Mouse (Mus musculus): ENCODE measurements around the gene Necap2. TPM values are rescaled to one million over a fixed set of nuclear protein-coding genes. Genes with fewer than 3 reads are reported as not detected.

Gene Necap2
- total and polyA plus RNA-seq, 2 experiments from 2014 or later = 43.0 to 51.1 TPM

GRCm38 (mm10) chr4:141065123-141065522, 13.0 kb downstream of the Necap2 start:
- peak overlapping the region; percentile 35; the same call in 1 of the 2 replicates for H3K27ac ChIP-seq (ENCODE audit: low read depth, low read length)
- ATAC-seq = peak; percentile 68

GRCm38 (mm10) chr4:141064104-141064659, 14.0 kb downstream of the Necap2 start:
- Histone ChIP-seq H3K4me2 (ENCODE audit: low read depth) (no peak overlapping the region), H3K9me3 (ENCODE audit: low read length) (no peaks in the 10 kb centered on the region), H3K27me3 (ENCODE audit: insufficient read depth, low read length) (no peaks in the 10 kb centered on the region), H3K27ac (ENCODE audit: low read depth, low read length) (no peak overlapping the region), H3K9ac (no peak overlapping the region), H3K4me3 (ENCODE audit: low read depth, low read length) (no peak overlapping the region), H3K4me1 (ENCODE audit: insufficient read depth) (0 out of 2 replicates have a peak, but pooled peaks cover 5% of the 10 kb centered on the region), H3K36me3 (ENCODE audit: insufficient read depth) (peaks cover 36% of the 10 kb centered on the region)
- 85% methylated on average over 4 of the region's 4 CpGs for WGBS
- ATAC-seq = no peak
- no peak for TF ChIP-seq CTCF (IDR thresholded peaks at IDR 0.05; ENCODE audit: low read depth)
- DNase-seq = no peak

More at GRCm38 (mm10) chr4:141065123-141065522, 13.0 kb downstream of the Necap2 start:
- no peak overlapping the region for H3K9ac ChIP-seq
- TF ChIP-seq CTCF (IDR thresholded peaks at IDR 0.05; ENCODE audit: low read depth) = peak; percentile 99
- H3K4me2 ChIP-seq (ENCODE audit: low read depth) = no peak overlapping the region
- no peaks in the 10 kb centered on the region for H3K4me1 ChIP-seq (ENCODE audit: insufficient read depth)
- H3K9me3 ChIP-seq (ENCODE audit: low read length) = no peaks in the 10 kb centered on the region
- 3% methylated on average over 8 of the region's 8 CpGs for WGBS
- no peaks in the 10 kb centered on the region for H3K27me3 ChIP-seq (ENCODE audit: insufficient read depth, low read length)
- peak; percentile 93 for DNase-seq
- H3K4me3 ChIP-seq (ENCODE audit: low read depth, low read length) = no peak overlapping the region
- H3K36me3 ChIP-seq (ENCODE audit: insufficient read depth) = peaks cover 45% of the 10 kb centered on the region

- WGBS = 3% methylated on average over 73 of the region's 77 CpGs
- H3K27ac ChIP-seq (ENCODE audit: low read depth, low read length) = peak within 1 kb of the TSS; percentile 96
- H3K9me3 ChIP-seq (ENCODE audit: low read length) = no peaks in the 10 kb centered on the region
- H3K27me3 ChIP-seq (ENCODE audit: insufficient read depth, low read length) = no peaks in the 10 kb centered on the region
- H3K4me2 ChIP-seq (ENCODE audit: low read depth) = peak within 1 kb of the TSS; percentile 88
- DNase-seq (peak; percentile 100), ATAC-seq (peak; percentile 93)
- H3K36me3 ChIP-seq (ENCODE audit: insufficient read depth) = peaks cover 1% of the 10 kb centered on the region; the same call in 1 of the 2 replicates
- peak within 1 kb of the TSS; percentile 83 for H3K9ac ChIP-seq
- H3K4me3 ChIP-seq (ENCODE audit: low read depth, low read length) = peak within 1 kb of the TSS; percentile 59
- peak; percentile 98 for TF ChIP-seq CTCF (IDR thresholded peaks at IDR 0.05; ENCODE audit: low read depth)
- 0 out of 2 replicates have a peak, but pooled peaks cover 5% of the 10 kb centered on the region for H3K4me1 ChIP-seq (ENCODE audit: insufficient read depth)
These were observed 17.5 kb downstream of the Necap2 start, which contains the start of gene Crocc for GRCm38 (mm10) chr4:141060426-141061301. Gene Crocc, minus strand, starts transcription at chr4:141060550.

GRCm38 (mm10) chr4:141059616-141060425, 18.3 kb downstream of the Necap2 start:
- no peak for DNase-seq
- 4% methylated on average over 32 of the region's 32 CpGs for WGBS
- H3K27ac ChIP-seq (ENCODE audit: low read depth, low read length) = peak overlapping the region; percentile 96
- ATAC-seq = no peak; the same call in 1 of the 2 replicates
- no peaks in the 10 kb centered on the region for H3K9me3 ChIP-seq (ENCODE audit: low read length)
- peak overlapping the region; percentile 83 for H3K9ac ChIP-seq
- H3K4me2 ChIP-seq (ENCODE audit: low read depth) = peak overlapping the region; percentile 88
- no peaks in the 10 kb centered on the region for H3K36me3 ChIP-seq (ENCODE audit: insufficient read depth)
- peak overlapping the region; percentile 59 for H3K4me3 ChIP-seq (ENCODE audit: low read depth, low read length)
- no peak for TF ChIP-seq CTCF (IDR thresholded peaks at IDR 0.05; ENCODE audit: low read depth)
- no peaks in the 10 kb centered on the region for H3K27me3 ChIP-seq (ENCODE audit: insufficient read depth, low read length)
- H3K4me1 ChIP-seq (ENCODE audit: insufficient read depth) = 0 out of 2 replicates have a peak, but pooled peaks cover 5% of the 10 kb centered on the region

GRCm38 (mm10) chr4:141058835-141059234, 19.3 kb downstream of the Necap2 start:
- peaks cover 11% of the 10 kb centered on the region for H3K4me1 ChIP-seq (ENCODE audit: insufficient read depth)
- no peaks in the 10 kb centered on the region for H3K36me3 ChIP-seq (ENCODE audit: insufficient read depth)
- H3K4me2 ChIP-seq (ENCODE audit: low read depth) = no peak overlapping the region
- no peak overlapping the region for H3K4me3 ChIP-seq (ENCODE audit: low read depth, low read length)
- H3K27me3 ChIP-seq (ENCODE audit: insufficient read depth, low read length) = no peaks in the 10 kb centered on the region
- TF ChIP-seq CTCF (IDR thresholded peaks at IDR 0.05; ENCODE audit: low read depth) = no peak
- 83% methylated on average over 9 of the region's 9 CpGs for WGBS
- DNase-seq (no peak), ATAC-seq (no peak)
- no peak overlapping the region for H3K27ac ChIP-seq (ENCODE audit: low read depth, low read length)
- no peaks in the 10 kb centered on the region for H3K9me3 ChIP-seq (ENCODE audit: low read length)
- no peak overlapping the region for H3K9ac ChIP-seq

GRCm38 (mm10) chr4:141056970-141057369, 21.2 kb downstream of the Necap2 start:
- ATAC-seq (no peak), DNase-seq (no peak)
- no peak overlapping the region for H3K9ac ChIP-seq
- no peak for TF ChIP-seq CTCF (IDR thresholded peaks at IDR 0.05; ENCODE audit: low read depth)
- no peaks in the 10 kb centered on the region for H3K36me3 ChIP-seq (ENCODE audit: insufficient read depth)
- peaks cover 26% of the 10 kb centered on the region for H3K4me1 ChIP-seq (ENCODE audit: insufficient read depth)
- 93% methylated on average over 10 of the region's 10 CpGs for WGBS
- H3K4me3 ChIP-seq (ENCODE audit: low read depth, low read length) = no peak overlapping the region
- no peaks in the 10 kb centered on the region for H3K9me3 ChIP-seq (ENCODE audit: low read length)
- no peak overlapping the region for H3K27ac ChIP-seq (ENCODE audit: low read depth, low read length)
- H3K4me2 ChIP-seq (ENCODE audit: low read depth) = no peak overlapping the region
- H3K27me3 ChIP-seq (ENCODE audit: insufficient read depth, low read length) = no peaks in the 10 kb centered on the region

All from forebrain, postnatal 0 days (tissue).